Mouse (Mus musculus) kidney, embryonic 15.5 days (tissue): ENCODE measurements around the gene Hs6st2. TPM values are rescaled to one million over a fixed set of nuclear protein-coding genes. Genes with fewer than 3 reads are reported as not detected.

ENCODE experiments used
- ATAC-seq: fragments of 200-750 bp; cut with Nextera tagmentation; replicated peaks from 2 replicates; pipeline ENCODE4 v1.8.0; 2017; ENCODE audit warnings: moderate TSS enrichment; ENCODE audit not compliant: low FRiP score
- H3K27ac ChIP-seq: fragments of 300-500 bp; sonication (generic); 2 replicates; pipeline ENCODE4 v1.5.1; 2015; ENCODE audit warnings: mild to moderate bottlenecking, inconsistent platforms
- H3K27me3 ChIP-seq: fragments of 300-500 bp; sonication (generic); 2 replicates; pipeline ENCODE4 v1.6.1; 2015; ENCODE audit warnings: inconsistent platforms
- H3K36me3 ChIP-seq: fragments of 300-500 bp; sonication (generic); 2 replicates; pipeline ENCODE4 v1.6.1; 2015; ENCODE audit warnings: inconsistent platforms
- H3K4me1 ChIP-seq: fragments of 300-500 bp; sonication (generic); 2 replicates; pipeline ENCODE4 v1.6.1; 2015; ENCODE audit warnings: inconsistent platforms
- H3K4me2 ChIP-seq: fragments of 300-500 bp; sonication (generic); 2 replicates; pipeline ENCODE4 v1.6.1; 2015; ENCODE audit warnings: moderate library complexity, mild to moderate bottlenecking, inconsistent platforms
- H3K4me3 ChIP-seq: fragments of 300-500 bp; sonication (generic); replicated peaks from 2 replicates; pipeline ENCODE4 v1.5.1; 2015; ENCODE audit warnings: mild to moderate bottlenecking, inconsistent platforms
- H3K9ac ChIP-seq: fragments of 300-500 bp; sonication (generic); 2 replicates; pipeline ENCODE4 v1.6.1; 2015; ENCODE audit warnings: mild to moderate bottlenecking, inconsistent platforms
- H3K9me3 ChIP-seq: fragments of 300-500 bp; sonication (generic); replicated peaks from 2 replicates; pipeline ENCODE4 v1.6.1; 2016; ENCODE audit warnings: inconsistent platforms
- WGBS: fragments of 180-500 bp; shearing (Covaris S2); methylation state at CpG from one replicate; pipeline ENCODE4 v1.1.7; 2015; ENCODE audit warnings: mixed read lengths; 5-methylcytosine and 5-hydroxymethylcytosine counted together
- polyA plus RNA-seq: library from polyadenylated mRNA; unstranded; fragments of >200 nt; fragmentation: Nextera tagmentation; extraction: Ambion mirVana; gene quantifications from 2 replicates; pipeline ENCODE4 v1.2.1, GENCODE M21; 2015

The Hs6st2 gene
- polyA plus RNA-seq, 1 experiment from 2014 or later = 20.8 TPM

DNA sequence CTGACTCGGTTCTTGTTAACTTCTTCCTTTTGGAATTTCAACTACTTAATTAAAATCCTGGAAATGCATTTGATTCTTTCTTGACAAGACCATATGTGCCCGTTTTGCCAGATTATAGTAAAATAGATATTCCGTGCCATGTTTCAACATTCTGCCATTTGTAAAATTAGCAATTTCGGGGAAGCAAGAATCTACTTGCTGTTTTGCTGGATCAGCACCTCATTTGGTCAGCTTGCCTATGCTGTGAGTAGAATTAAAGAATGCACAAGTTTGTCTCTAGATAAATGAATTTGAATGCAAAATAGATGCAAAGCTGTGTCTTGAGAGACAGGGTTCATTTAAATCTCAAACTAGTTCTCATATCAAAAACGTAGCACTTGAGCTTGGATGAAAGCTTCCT, 142.0 kb downstream of the Hs6st2 start:
- Histone ChIP-seq H3K27me3 (peaks cover 8% of the 10 kb centered on the region; the same call in 1 of the 2 replicates), H3K4me1 (no peaks in the 10 kb centered on the region), H3K9ac (no peak overlapping the region), H3K27ac (no peak overlapping the region), H3K36me3 (no peaks in the 10 kb centered on the region), H3K4me2 (no peak overlapping the region), H3K9me3 (no peaks in the 10 kb centered on the region), H3K4me3 (no peak overlapping the region)
- WGBS = 82% methylated on average over 5 of the region's 5 CpGs
- ATAC-seq = no peak

DNA sequence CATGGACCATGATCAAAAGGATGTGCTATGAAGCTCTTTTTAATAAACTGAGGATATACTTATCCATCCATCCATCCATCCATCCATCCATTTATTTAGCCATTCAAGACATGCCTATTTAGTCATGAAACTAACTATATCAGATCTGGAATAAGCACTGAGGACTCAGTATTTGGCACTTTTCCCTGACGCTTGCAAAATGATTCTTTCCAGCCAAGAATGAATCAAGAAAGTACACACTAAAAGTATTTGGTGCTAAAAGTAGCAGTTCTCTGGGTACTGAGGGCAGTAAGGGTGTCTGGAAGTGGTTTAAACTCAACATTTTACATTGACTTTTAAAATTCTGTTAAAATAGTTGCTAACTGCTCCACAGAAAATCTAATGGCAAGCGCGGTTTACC, 144.6 kb downstream of the Hs6st2 start:
- H3K36me3 ChIP-seq = no peaks in the 10 kb centered on the region
- H3K9me3 ChIP-seq = no peaks in the 10 kb centered on the region
- H3K9ac ChIP-seq = no peak overlapping the region
- peaks cover 8% of the 10 kb centered on the region; the same call in 1 of the 2 replicates for H3K27me3 ChIP-seq
- no peak for ATAC-seq
- 93% methylated on average over 3 of the region's 3 CpGs for WGBS
- no peak overlapping the region for H3K4me2 ChIP-seq
- no peak overlapping the region for H3K4me3 ChIP-seq
- no peak overlapping the region for H3K27ac ChIP-seq
- no peaks in the 10 kb centered on the region for H3K4me1 ChIP-seq

DNA sequence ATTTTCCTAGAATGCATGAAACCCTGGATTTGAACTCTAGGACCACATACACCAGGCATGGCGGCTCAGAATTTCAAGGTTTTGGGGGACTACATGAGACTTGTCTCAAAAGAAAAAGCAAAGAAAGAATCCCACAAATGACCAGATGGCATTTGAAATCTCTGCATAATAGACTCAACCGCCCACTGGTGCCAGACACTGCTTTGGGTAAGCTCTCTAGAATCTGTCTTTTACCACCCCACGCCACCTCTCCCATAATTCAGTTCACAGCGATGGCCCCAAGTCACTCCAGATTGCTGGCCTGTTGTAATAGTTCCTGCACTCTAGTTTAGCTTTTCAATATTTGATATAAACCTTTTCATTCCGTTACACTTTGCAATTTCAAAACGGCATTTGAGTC, 146.4 kb downstream of the Hs6st2 start:
- H3K4me2 ChIP-seq = no peak overlapping the region
- H3K4me3 ChIP-seq = no peak overlapping the region
- H3K36me3 ChIP-seq = no peaks in the 10 kb centered on the region
- H3K9ac ChIP-seq = no peak overlapping the region
- ATAC-seq = no peak
- WGBS = 94% methylated on average over 6 of the region's 6 CpGs
- H3K4me1 ChIP-seq = no peaks in the 10 kb centered on the region
- H3K27ac ChIP-seq = no peak overlapping the region
- H3K9me3 ChIP-seq = no peaks in the 10 kb centered on the region
- H3K27me3 ChIP-seq = peaks cover 8% of the 10 kb centered on the region; the same call in 1 of the 2 replicates

DNA sequence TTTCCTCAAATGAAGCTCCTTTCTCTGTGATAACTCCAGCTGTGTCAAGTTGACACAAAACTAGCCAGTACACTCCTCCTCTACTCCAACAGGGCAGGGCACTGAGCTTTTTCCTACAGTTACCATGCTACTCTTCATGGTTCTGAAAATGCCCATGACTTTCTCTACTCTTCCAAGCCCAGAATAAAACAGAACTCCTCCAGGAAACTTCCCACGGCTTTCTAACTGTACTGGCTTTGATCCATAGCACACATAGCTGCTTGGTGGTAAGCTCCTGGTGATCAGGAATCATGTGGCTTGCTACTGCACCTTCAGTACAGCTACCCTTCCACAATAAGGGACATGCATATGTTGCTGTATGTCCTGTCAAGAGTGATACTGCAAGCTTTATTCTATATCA, 150.5 kb downstream of the Hs6st2 start:
- Histone ChIP-seq H3K4me2 (no peak overlapping the region), H3K36me3 (no peaks in the 10 kb centered on the region), H3K9ac (no peak overlapping the region), H3K27me3 (no peaks in the 10 kb centered on the region), H3K27ac (no peak overlapping the region), H3K4me3 (no peak overlapping the region), H3K9me3 (no peaks in the 10 kb centered on the region), H3K4me1 (no peaks in the 10 kb centered on the region)
- no peak for ATAC-seq
- WGBS = 88% methylated on average over 1 of the region's 1 CpGs

DNA sequence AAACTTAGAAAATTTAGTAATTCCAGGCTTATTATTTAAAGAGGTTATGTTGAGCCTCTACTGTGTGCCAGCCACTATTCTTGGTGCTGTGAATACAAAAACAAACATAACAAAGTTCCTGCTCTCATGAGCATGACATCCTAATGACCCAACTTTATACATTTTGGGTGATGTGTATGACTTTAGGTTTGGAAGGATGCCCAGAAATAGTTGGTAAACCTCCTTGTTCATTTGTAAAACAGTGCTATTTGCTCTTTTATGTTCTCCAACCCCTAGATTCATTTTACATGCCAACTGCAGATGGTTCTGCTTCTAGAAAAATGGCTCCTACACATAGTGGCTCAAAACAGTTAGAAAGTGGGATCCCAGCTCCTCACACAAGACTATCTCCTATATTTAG, 153.1 kb downstream of the Hs6st2 start:
- Histone ChIP-seq H3K9ac (no peak overlapping the region), H3K9me3 (no peaks in the 10 kb centered on the region), H3K4me2 (no peak overlapping the region), H3K4me3 (no peak overlapping the region), H3K27ac (no peak overlapping the region), H3K36me3 (no peaks in the 10 kb centered on the region), H3K27me3 (peaks cover 7% of the 10 kb centered on the region), H3K4me1 (no peaks in the 10 kb centered on the region)
- ATAC-seq = no peak

DNA sequence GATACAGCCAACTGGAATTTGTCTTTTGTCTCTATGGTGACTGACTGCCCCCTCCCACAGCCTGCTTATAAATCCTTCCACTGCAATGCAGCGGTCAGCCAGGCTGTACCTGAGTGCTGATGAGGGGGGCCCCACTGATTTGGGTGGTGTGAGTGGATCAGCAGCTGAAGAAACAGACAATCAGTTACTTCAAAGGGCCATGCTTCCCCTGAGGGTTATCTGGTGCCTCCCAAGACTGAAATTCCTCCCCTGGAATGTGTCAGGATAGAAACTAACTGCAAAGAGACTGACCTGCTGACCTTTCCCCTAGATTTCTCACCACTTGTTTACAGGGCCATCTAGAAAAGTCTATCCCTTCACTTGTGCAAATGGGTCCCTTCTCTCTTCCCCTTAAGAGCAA, 166.8 kb downstream of the Hs6st2 start:
- Histone ChIP-seq H3K4me2 (no peak overlapping the region), H3K9me3 (no peaks in the 10 kb centered on the region), H3K27ac (peak overlapping the region; percentile 23; the same call in 1 of the 2 replicates), H3K4me3 (no peak overlapping the region), H3K9ac (no peak overlapping the region), H3K36me3 (no peaks in the 10 kb centered on the region), H3K4me1 (no peaks in the 10 kb centered on the region; the same call in 1 of the 2 replicates), H3K27me3 (peaks cover 15% of the 10 kb centered on the region)
- ATAC-seq = peak; percentile 62
- 23% methylated on average over 1 of the region's 1 CpGs for WGBS

DNA sequence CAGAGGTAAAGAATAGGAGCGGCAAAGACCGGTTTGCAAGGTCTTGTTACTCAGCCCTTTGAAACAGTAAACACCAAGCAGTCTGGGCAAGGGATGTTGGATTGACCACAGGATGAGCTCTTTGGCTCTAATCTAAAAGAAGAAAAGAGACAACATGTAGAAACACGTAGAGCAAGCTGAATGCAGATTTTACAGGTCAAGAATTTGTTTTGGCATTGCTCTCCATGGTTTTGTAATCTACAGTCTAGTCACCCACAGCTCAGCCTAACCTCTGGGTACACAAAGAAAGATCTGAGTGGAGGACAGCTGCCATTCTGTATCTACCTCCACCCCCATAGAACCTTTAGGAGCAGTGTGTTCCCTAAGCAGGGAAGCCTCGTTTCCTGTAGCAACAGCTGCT, 175.1 kb downstream of the Hs6st2 start:
- H3K36me3 ChIP-seq = no peaks in the 10 kb centered on the region
- H3K9me3 ChIP-seq = no peaks in the 10 kb centered on the region
- H3K4me3 ChIP-seq = no peak overlapping the region
- H3K27me3 ChIP-seq = peaks cover 15% of the 10 kb centered on the region; the same call in 1 of the 2 replicates
- no peak overlapping the region for H3K4me2 ChIP-seq
- no peak overlapping the region for H3K27ac ChIP-seq
- WGBS = 70% methylated on average over 4 of the region's 4 CpGs
- ATAC-seq = no peak
- no peak overlapping the region for H3K9ac ChIP-seq
- no peaks in the 10 kb centered on the region for H3K4me1 ChIP-seq

DNA sequence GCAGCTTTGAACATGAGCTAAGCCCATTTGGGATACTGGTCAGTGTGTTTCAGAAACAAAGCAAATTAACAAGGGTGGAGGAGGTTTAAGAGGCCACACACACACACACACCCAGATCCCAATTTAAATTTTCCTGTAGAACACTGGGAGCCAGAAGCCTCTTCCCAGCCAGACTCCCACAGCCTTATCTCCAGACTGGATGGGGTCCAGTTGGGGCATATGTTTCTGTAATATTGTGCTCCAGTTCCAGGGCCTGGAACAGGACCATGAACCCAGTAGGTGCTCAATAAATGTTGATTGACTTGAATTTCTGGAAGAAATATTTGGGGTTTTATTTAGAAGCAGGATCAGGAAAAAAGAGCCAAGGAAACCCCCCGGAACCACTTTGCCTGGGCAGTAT, 176.0 kb downstream of the Hs6st2 start:
- Histone ChIP-seq H3K4me1 (no peaks in the 10 kb centered on the region), H3K36me3 (no peaks in the 10 kb centered on the region), H3K4me3 (no peak overlapping the region), H3K27me3 (peaks cover 15% of the 10 kb centered on the region; the same call in 1 of the 2 replicates), H3K27ac (no peak overlapping the region), H3K9me3 (no peaks in the 10 kb centered on the region), H3K9ac (no peak overlapping the region), H3K4me2 (no peak overlapping the region)
- ATAC-seq = no peak
- WGBS = 73% methylated on average over 1 of the region's 1 CpGs

DNA sequence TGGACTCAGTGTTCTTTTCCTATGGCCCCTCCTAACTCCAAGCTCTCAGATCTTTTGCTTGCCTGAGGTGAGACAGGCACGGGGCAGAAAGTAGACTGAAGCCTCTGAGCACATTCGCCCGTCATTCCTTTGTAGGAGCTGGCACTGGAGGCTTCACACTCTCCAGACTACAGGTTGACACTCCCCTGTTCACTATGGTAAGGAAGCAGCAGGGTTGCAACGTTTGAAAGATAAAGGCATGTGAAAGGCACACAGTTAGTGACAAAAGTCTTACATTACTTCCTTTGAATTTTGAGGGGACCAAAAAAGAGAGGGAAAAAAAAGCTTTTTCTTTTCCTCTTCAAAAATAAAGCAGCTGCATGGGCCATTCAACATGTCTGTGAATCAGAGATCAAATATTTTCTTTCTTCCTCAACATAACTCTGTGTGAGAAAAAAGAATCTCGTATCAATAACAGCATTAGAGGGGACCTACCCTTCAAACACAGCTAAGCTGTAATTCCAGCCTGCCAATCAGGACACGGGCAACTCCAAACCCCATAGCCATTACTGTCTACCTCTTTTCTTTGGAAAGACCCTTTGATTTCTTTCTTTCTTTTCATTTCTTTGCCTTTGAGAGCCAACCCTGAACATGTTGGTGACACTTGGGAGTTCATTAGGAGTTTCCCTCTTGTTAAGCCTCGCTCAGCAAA, 177.7 kb downstream of the Hs6st2 start:
- H3K27ac ChIP-seq = no peak overlapping the region
- H3K4me1 ChIP-seq = no peaks in the 10 kb centered on the region
- no peak for ATAC-seq
- no peak overlapping the region for H3K4me3 ChIP-seq
- 65% methylated on average over 7 of the region's 7 CpGs for WGBS
- H3K4me2 ChIP-seq = no peak overlapping the region
- no peaks in the 10 kb centered on the region for H3K36me3 ChIP-seq
- H3K9ac ChIP-seq = no peak overlapping the region
- H3K9me3 ChIP-seq = no peaks in the 10 kb centered on the region
- H3K27me3 ChIP-seq = peaks cover 15% of the 10 kb centered on the region; the same call in 1 of the 2 replicates

DNA sequence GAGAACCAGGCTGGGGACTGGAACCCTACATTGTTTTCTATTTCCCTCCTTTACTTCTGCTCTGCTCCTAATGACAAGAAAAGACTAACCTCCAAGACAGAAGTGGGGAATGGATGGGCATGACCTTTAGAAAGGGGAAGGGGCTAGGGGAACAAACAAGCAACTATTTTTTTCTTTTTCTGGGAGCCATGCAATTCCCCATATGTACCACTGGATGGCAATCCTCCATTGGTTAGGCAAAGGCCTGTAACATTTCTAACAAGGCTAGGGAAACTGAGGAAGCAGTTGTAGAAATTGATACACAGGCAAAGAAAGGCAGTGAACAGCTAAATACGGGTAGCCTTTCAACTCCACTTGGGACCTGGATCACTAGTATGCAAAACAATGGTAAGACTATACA, 183.8 kb downstream of the Hs6st2 start:
- H3K9me3 ChIP-seq = no peaks in the 10 kb centered on the region
- 52% methylated on average over 1 of the region's 1 CpGs for WGBS
- no peak overlapping the region for H3K4me3 ChIP-seq
- ATAC-seq = no peak
- H3K36me3 ChIP-seq = no peaks in the 10 kb centered on the region
- H3K4me1 ChIP-seq = no peaks in the 10 kb centered on the region
- no peak overlapping the region for H3K27ac ChIP-seq
- H3K9ac ChIP-seq = no peak overlapping the region
- H3K27me3 ChIP-seq = peaks cover 14% of the 10 kb centered on the region; the same call in 1 of the 2 replicates
- H3K4me2 ChIP-seq = no peak overlapping the region

DNA sequence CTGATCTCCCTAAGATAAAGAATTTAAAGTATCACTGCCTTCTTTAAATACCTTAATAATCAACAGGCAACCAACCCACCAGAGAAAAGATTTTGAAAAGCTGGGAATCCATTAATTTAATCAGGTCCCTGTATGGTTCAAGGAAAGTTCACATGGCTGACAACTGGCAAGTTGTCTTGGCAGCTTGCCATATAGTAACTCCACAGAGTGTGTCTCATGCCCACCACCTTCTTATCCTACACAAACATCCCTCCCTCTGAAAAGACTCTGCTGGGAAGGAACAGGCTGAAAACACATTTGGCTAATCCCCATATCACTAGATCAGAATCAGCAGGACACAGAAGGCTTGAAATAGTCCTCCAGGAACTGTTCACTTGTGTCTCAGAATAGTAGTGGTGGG, 193.3 kb downstream of the Hs6st2 start:
- H3K9ac ChIP-seq = no peak overlapping the region
- ATAC-seq = no peak
- H3K9me3 ChIP-seq = no peaks in the 10 kb centered on the region
- no peaks in the 10 kb centered on the region for H3K36me3 ChIP-seq
- peaks cover 3% of the 10 kb centered on the region; the same call in 1 of the 2 replicates for H3K27me3 ChIP-seq
- H3K4me2 ChIP-seq = no peak overlapping the region
- H3K4me3 ChIP-seq = no peak overlapping the region
- no peaks in the 10 kb centered on the region for H3K4me1 ChIP-seq
- no peak overlapping the region for H3K27ac ChIP-seq

DNA sequence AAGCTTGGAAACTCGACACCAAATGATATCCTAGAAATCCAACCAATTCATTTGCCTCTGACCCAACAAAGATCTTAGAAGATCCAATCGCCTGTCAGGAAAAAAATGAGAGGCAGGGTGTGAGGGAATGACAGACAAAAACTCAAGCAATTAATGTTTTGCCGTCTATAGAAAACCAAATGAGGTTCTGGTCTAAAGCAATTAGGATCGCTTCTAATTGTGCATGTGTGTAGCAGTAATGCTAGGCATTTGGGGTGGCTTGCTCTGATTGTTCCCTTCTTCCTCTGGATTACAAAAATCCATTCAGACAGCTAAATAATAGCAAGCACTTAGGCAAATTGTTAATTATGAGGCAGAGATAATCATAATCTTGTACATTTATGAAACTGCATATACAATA, 212.2 kb downstream of the Hs6st2 start:
- ATAC-seq = no peak
- Histone ChIP-seq H3K36me3 (no peaks in the 10 kb centered on the region), H3K4me2 (no peak overlapping the region), H3K27me3 (peaks cover 17% of the 10 kb centered on the region), H3K4me1 (no peaks in the 10 kb centered on the region), H3K9me3 (no peaks in the 10 kb centered on the region), H3K27ac (no peak overlapping the region), H3K9ac (no peak overlapping the region), H3K4me3 (no peak overlapping the region)
- 83% methylated on average over 4 of the region's 4 CpGs for WGBS

DNA sequence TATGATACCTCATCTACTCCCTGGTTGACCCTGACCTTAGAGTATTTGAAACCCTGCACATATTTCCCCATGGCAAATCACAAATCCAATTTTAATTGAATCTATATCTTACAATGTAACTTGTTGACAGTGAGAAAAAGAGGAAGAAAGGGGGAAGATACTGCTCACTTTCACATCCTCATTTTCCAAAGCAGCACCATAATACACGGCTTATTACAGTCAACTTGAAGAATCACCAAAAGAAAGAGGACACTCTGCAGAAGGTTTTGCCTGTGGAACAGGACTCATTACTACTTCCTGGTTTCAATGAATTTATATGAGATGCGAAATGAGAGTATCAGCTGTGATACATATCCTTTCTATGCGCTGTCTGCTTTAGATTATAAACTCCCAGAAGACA, 220.2 kb downstream of the Hs6st2 start:
- Histone ChIP-seq H3K4me3 (no peak overlapping the region), H3K36me3 (no peaks in the 10 kb centered on the region), H3K9ac (no peak overlapping the region), H3K27me3 (peaks cover 28% of the 10 kb centered on the region), H3K4me1 (no peaks in the 10 kb centered on the region), H3K9me3 (no peaks in the 10 kb centered on the region), H3K27ac (no peak overlapping the region), H3K4me2 (no peak overlapping the region)
- WGBS = 79% methylated on average over 3 of the region's 3 CpGs
- ATAC-seq = no peak
